Mouse (Mus musculus) forebrain, embryonic 14.5 days (tissue): ENCODE results near the gene Galnt9. TPM values are rescaled to one million over a fixed set of nuclear protein-coding genes. Genes with fewer than 3 reads are reported as not detected.

ENCODE experiments used
- microRNA-seq: library from miRNA; unstranded; fragments of <30 nt; microRNA quantifications from one replicate; pipeline ENCODE4, GENCODE M21; 2016
- polyA plus RNA-seq: library from polyadenylated mRNA; unstranded; fragments of >200 nt; fragmentation: Nextera tagmentation; extraction: Ambion mirVana; gene quantifications from 2 replicates; pipeline ENCODE4 v1.2.1, GENCODE M21; 2014

Gene Galnt9
- polyA plus RNA-seq, 1 experiment from 2014 or later: 12.1 TPM

Small RNA genes within 50 kb of the gene (microRNA-seq; reads per million reads assigned to microRNA genes)
- gene Mir7026: 2.9 reads per million, percentile 16 among the genes with 10 or more reads in this experiment

Other genes with a start within 250 kb of the Galnt9 start
- 5.9 and 6.4 TPM in 2 replicates for gene P2rx2, start 201.1 kb upstream of the Galnt9 start, polyA plus RNA-seq
- gene Lrcol1, start 199.6 kb upstream of the Galnt9 start, polyA plus RNA-seq: not detected in 2 replicates
- gene Fbrsl1, start 95.9 kb upstream of the Galnt9 start, polyA plus RNA-seq: 15.0 and 19.8 TPM in 2 replicates
- 37.6 and 40.6 TPM in 2 replicates for gene Noc4l, start 109.1 kb downstream of the Galnt9 start, polyA plus RNA-seq
- 15.9 and 27.0 TPM in 2 replicates for gene Ddx51, start 109.1 kb downstream of the Galnt9 start, polyA plus RNA-seq
- 25.8 and 39.5 TPM in 2 replicates for gene Ep400, start 226.4 kb downstream of the Galnt9 start, polyA plus RNA-seq
- gene Pus1, start 236.3 kb downstream of the Galnt9 start, polyA plus RNA-seq: 13.8 and 14.9 TPM in 2 replicates